In genomic region chr10:17947960-17948730, GRCm38 (mm10) we compare ENCODE assay signal across 8 mouse cellular contexts. TPM values are rescaled to one million over a fixed set of nuclear protein-coding genes. Genes with fewer than 3 reads are reported as not detected.
DNase-seq lines count a peak whose midpoint lies in the region; ATAC-seq and TF ChIP-seq lines count a peak whose summit lies in the region.

Heca (minus strand) TSS chr10:17948067.

- H3K4me3 ChIP-seq in bone marrow macrophage, adult 2 months (ENCODE audit: insufficient read depth, low read length), result peak within 1 kb of the TSS; percentile 91
- H3K4me3 ChIP-seq in embryonic fibroblast, embryonic 13.5 days (ENCODE audit: insufficient read depth, low read length), result peak within 1 kb of the TSS; percentile 60
- H3K4me3 ChIP-seq in heart, embryonic 10.5 days, result peak within 1 kb of the TSS; percentile 87
- peak within 1 kb of the TSS; percentile 89 for H3K4me3 ChIP-seq in kidney, embryonic 15.5 days (replicated peaks)

- no peaks in the 10 kb centered on the region for H3K36me3 ChIP-seq in heart, embryonic 10.5 days
- no peaks in the 10 kb centered on the region for H3K36me3 ChIP-seq in kidney, embryonic 15.5 days

- H3K4me2 ChIP-seq in kidney, embryonic 15.5 days, result peak within 1 kb of the TSS; percentile 63

- peak within 1 kb of the TSS; percentile 53 for H3K27ac ChIP-seq in bone marrow macrophage, adult 2 months (ENCODE audit: insufficient read depth, low read depth, low read length)
- no peak within 1 kb of the TSS for H3K27ac ChIP-seq in embryonic fibroblast, embryonic 13.5 days (ENCODE audit: insufficient read depth, low read length)
- peak within 1 kb of the TSS; percentile 96 for H3K27ac ChIP-seq in heart, embryonic 10.5 days
- peak within 1 kb of the TSS; percentile 90 for H3K27ac ChIP-seq in kidney, embryonic 15.5 days

- peaks cover 13% of the 10 kb centered on the region for H3K4me1 ChIP-seq in bone marrow macrophage, adult 2 months (ENCODE audit: control insufficient read depth, insufficient read depth, low read length)
- H3K4me1 ChIP-seq in embryonic fibroblast, embryonic 13.5 days (ENCODE audit: control insufficient read depth, insufficient read depth, low read length), result no peaks in the 10 kb centered on the region
- peaks cover 7% of the 10 kb centered on the region for H3K4me1 ChIP-seq in heart, embryonic 10.5 days
- peaks cover 12% of the 10 kb centered on the region for H3K4me1 ChIP-seq in kidney, embryonic 15.5 days

- H3K9me3 ChIP-seq in heart, embryonic 10.5 days, result no peaks in the 10 kb centered on the region
- H3K9me3 ChIP-seq in kidney, embryonic 15.5 days (replicated peaks), result no peaks in the 10 kb centered on the region

- TF ChIP-seq CTCF in bone marrow macrophage, adult 2 months (IDR thresholded peaks at IDR 0.05; ENCODE audit: low read depth, low read length), result no peak
- TF ChIP-seq CTCF in embryonic fibroblast, embryonic 13.5 days (IDR thresholded peaks at IDR 0.05; ENCODE audit: borderline replicate concordance, insufficient read depth, low read length), result no peak

- no peaks in the 10 kb centered on the region for H3K27me3 ChIP-seq in heart, embryonic 10.5 days (ENCODE audit: insufficient read depth, poor library complexity, severe bottlenecking)
- no peaks in the 10 kb centered on the region for H3K27me3 ChIP-seq in kidney, embryonic 15.5 days

- TF ChIP-seq POLR2A in bone marrow macrophage, adult 2 months (IDR thresholded peaks at IDR 0.05; ENCODE audit: borderline replicate concordance, low read depth, low read length), result no peak
- peak; percentile 42; the same call in 1 of the 2 replicates for TF ChIP-seq POLR2A in embryonic fibroblast, embryonic 13.5 days (IDR thresholded peaks at IDR 0.05; ENCODE audit: low read depth, low read length)

- peak; percentile 85 for DNase-seq in 416B (ENCODE audit: low read depth)
- peak; percentile 95 for DNase-seq in heart, embryonic 10.5 days (ENCODE audit: low spot score)
- peak; percentile 95 for DNase-seq in liver
- DNase-seq in spleen, postnatal 4 days (ENCODE audit: low spot score in 2 of 2), result peak; percentile 82 to 92

- peak; percentile 96 for ATAC-seq in kidney, embryonic 15.5 days (replicated peaks; ENCODE audit: low FRiP score)
- peak; percentile 79 for ATAC-seq in monocyte, adult 5-6 weeks (replicated peaks; ENCODE audit: insufficient number of reproducible peaks, low FRiP score, low TSS enrichment, poor library complexity, severe bottlenecking)

- peak within 1 kb of the TSS; percentile 73 for H3K9ac ChIP-seq in kidney, embryonic 15.5 days

- WGBS in heart, embryonic 10.5 days, result 8% methylated on average over 48 of the region's 50 CpGs
- WGBS in kidney, embryonic 15.5 days, result 12% methylated on average over 31 of the region's 50 CpGs

RNA-seq across cellular contexts. Expression of gene Heca, which starts in this region (rescaled TPM):
- 29.6 and 31.7 TPM in 2 replicates for polyA plus RNA-seq in bone marrow macrophage, adult 2 months (2012; ENCODE audit: insufficient read depth, insufficient read length, missing spikeins)
- 16.6 and 18.8 TPM in 2 replicates for polyA plus RNA-seq in embryonic fibroblast, embryonic 13.5 days (2011; ENCODE audit: insufficient read length, low read depth, missing spikeins)
- polyA plus RNA-seq in heart, embryonic 10.5 days (2016; fragmentation: Nextera tagmentation; extraction: Ambion mirVana), result 2.9 TPM in 2 replicates
- 3.2 and 3.8 TPM in 2 replicates for polyA plus RNA-seq in kidney, embryonic 15.5 days (2015; fragmentation: Nextera tagmentation; extraction: Ambion mirVana)
- 129 to 223 TPM (median 161 TPM) in 3 replicates for total RNA-seq in monocyte, adult 5-6 weeks (2017)
